Mouse (Mus musculus): ENCODE results near the gene Atf7. TPM values are rescaled to one million over a fixed set of nuclear protein-coding genes. Genes with fewer than 3 reads are reported as not detected.

The Atf7 gene
- total and polyA plus RNA-seq, 3 experiments: 6.7 to 31.9 (median 8.6) TPM

- H3K9ac ChIP-seq (ENCODE audit: insufficient read depth, low read depth): no peak overlapping the region
- no peak overlapping the region for H3K27ac ChIP-seq (ENCODE audit: insufficient read depth, low read depth)
- H3K36me3 ChIP-seq (replicated peaks in 1 of 2; ENCODE audit: control insufficient read depth in 1 of 2, insufficient read depth in 1 of 2, low read length in 1 of 2): peaks cover 2 to 12% of the 10 kb centered on the region in 2 experiments
- TF ChIP-seq MYC (IDR thresholded peaks at IDR 0.05; ENCODE audit: low read depth, low read length) (no peak), TBP (conservative IDR thresholded peaks at IDR 0.05; ENCODE audit: low read depth, low read length) (no peak), ZC3H11A (IDR thresholded peaks at IDR 0.05; ENCODE audit: low read depth, low read length) (no peak), RAD21 (IDR thresholded peaks at IDR 0.05; ENCODE audit: low read depth, low read length) (no peak), E2F4 (IDR thresholded peaks at IDR 0.05; ENCODE audit: insufficient replicate concordance, low read depth, low read length) (no peak), MAX (IDR thresholded peaks at IDR 0.05; ENCODE audit: low read length) (no peak), ZKSCAN1 (IDR thresholded peaks at IDR 0.05; ENCODE audit: borderline replicate concordance, low read depth, low read length) (no peak), SMC3 (IDR thresholded peaks at IDR 0.05; ENCODE audit: low read depth, low read length) (no peak), TCF12 (IDR thresholded peaks at IDR 0.05; ENCODE audit: low read depth, low read length) (no peak), MEF2A (IDR thresholded peaks at IDR 0.05; ENCODE audit: borderline replicate concordance, low read depth, low read length) (no peak), CHD2 (IDR thresholded peaks at IDR 0.05; ENCODE audit: low read length) (no peak), CTCF (conservative IDR thresholded peaks at IDR 0.05 in 1 of 2, IDR thresholded peaks at IDR 0.05 in 1 of 2; ENCODE audit: low read depth in 2 of 2, low read length in 2 of 2) (no peak), NELFE (IDR thresholded peaks at IDR 0.05; ENCODE audit: low read depth, low read length) (no peak), CHD1 (IDR thresholded peaks at IDR 0.05; ENCODE audit: low read depth, low read length) (no peak), PAX5 (IDR thresholded peaks at IDR 0.05; ENCODE audit: low read length) (no peak), KAT2A (IDR thresholded peaks at IDR 0.05; ENCODE audit: insufficient replicate concordance, low read length) (no peak), ZNF384 (IDR thresholded peaks at IDR 0.05; ENCODE audit: low read depth, low read length) (no peak), IRF4 (IDR thresholded peaks at IDR 0.05; ENCODE audit: low read depth, low read length) (no peak), JUN (IDR thresholded peaks at IDR 0.05; ENCODE audit: insufficient read depth, low read depth, low read length) (no peak)
- DNase-seq (ENCODE audit: extremely low read depth): no peak
- peaks cover 2% of the 10 kb centered on the region for H3K27me3 ChIP-seq (replicated peaks)
- peaks cover 5% of the 10 kb centered on the region for H3K9me3 ChIP-seq (replicated peaks; ENCODE audit: low read length)
- dilution Hi-C loops (cut with MboI; ENCODE audit: extremely low pct_ligation_motif_present, extremely low pct_unique_long_range_greater_than_20kb, low sequenced_read_pairs) (no loop called here), in situ Hi-C loops (cut with MboI; ENCODE audit: low pct_ligation_motif_present, low pct_unique_long_range_greater_than_20kb, low sequenced_read_pairs) (no loop called here)
- no peak overlapping the region for H3K4me2 ChIP-seq (ENCODE audit: insufficient read depth, low read depth, poor library complexity, severe bottlenecking)
- H3K4me1 ChIP-seq (ENCODE audit: control insufficient read depth in 1 of 2, insufficient read depth in 2 of 2): peaks cover 6 to 17% of the 10 kb centered on the region in 2 experiments
- H3K79me2 ChIP-seq (replicated peaks; ENCODE audit: control insufficient read depth, extremely low read depth, insufficient read depth, poor library complexity, severe bottlenecking): peaks cover 21% of the 10 kb centered on the region
- no peak overlapping the region for H3K4me3 ChIP-seq (replicated peaks in 1 of 3; ENCODE audit: low read depth in 2 of 3, low read length in 2 of 3, poor library complexity in 1 of 3)
These were observed 48.3 kb upstream of the Atf7 start for GRCm38 (mm10) chr15:102673548-102673947.

GRCm38 (mm10) chr15:102672215-102673071, 47.2 kb upstream of the Atf7 start, which contains the start of gene Atp5g2:
Atp5g2 (minus strand) TSS chr15:102672352.
- peak within 1 kb of the TSS; percentile 14; the same call in 1 of the 2 replicates for H3K4me2 ChIP-seq (ENCODE audit: insufficient read depth, low read depth, poor library complexity, severe bottlenecking)
- H3K36me3 ChIP-seq (replicated peaks in 1 of 2; ENCODE audit: control insufficient read depth in 1 of 2, insufficient read depth in 1 of 2, low read length in 1 of 2): peaks cover 8 to 22% of the 10 kb centered on the region in 2 experiments
- H3K9ac ChIP-seq (ENCODE audit: insufficient read depth, low read depth): no peak within 1 kb of the TSS
- TF ChIP-seq HCFC1 (IDR thresholded peaks at IDR 0.05; ENCODE audit: low read depth, low read length): no peak
- TF ChIP-seq ZNF384 (IDR thresholded peaks at IDR 0.05; ENCODE audit: low read depth, low read length): no peak
- TF ChIP-seq MAX (IDR thresholded peaks at IDR 0.05; ENCODE audit: low read length): no peak
- TF ChIP-seq MXI1 (IDR thresholded peaks at IDR 0.05; ENCODE audit: low read depth, low read length): no peak
- TF ChIP-seq POLR2AphosphoS2 (IDR thresholded peaks at IDR 0.05; ENCODE audit: low read depth, low read length): no peak
- no peak for TF ChIP-seq CTCF (conservative IDR thresholded peaks at IDR 0.05 in 1 of 2, IDR thresholded peaks at IDR 0.05 in 1 of 2; ENCODE audit: low read depth in 2 of 2, low read length in 2 of 2)
- no peak for TF ChIP-seq BHLHE40 (IDR thresholded peaks at IDR 0.05; ENCODE audit: low read depth, low read length)
- TF ChIP-seq GABPA (IDR thresholded peaks at IDR 0.05; ENCODE audit: insufficient replicate concordance, low read depth, low read length): no peak
- no peak for TF ChIP-seq JUND (conservative IDR thresholded peaks at IDR 0.05; ENCODE audit: low read depth, low read length)
- no peak for TF ChIP-seq UBTF (IDR thresholded peaks at IDR 0.05; ENCODE audit: low read depth, low read length)
- no peak for TF ChIP-seq ZMIZ1 (IDR thresholded peaks at IDR 0.05; ENCODE audit: low read depth, low read length)
- no peak for TF ChIP-seq MAFK (IDR thresholded peaks at IDR 0.05; ENCODE audit: insufficient replicate concordance, low read length)
- TF ChIP-seq KAT2A (IDR thresholded peaks at IDR 0.05; ENCODE audit: insufficient replicate concordance, low read length): no peak
- TF ChIP-seq ELF1 (IDR thresholded peaks at IDR 0.05; ENCODE audit: low read depth, low read length): no peak
- TF ChIP-seq USF2 (conservative IDR thresholded peaks at IDR 0.05; ENCODE audit: low read depth, low read length): no peak
- TF ChIP-seq SMC3 (IDR thresholded peaks at IDR 0.05; ENCODE audit: low read depth, low read length): no peak
- no peak for TF ChIP-seq MYC (IDR thresholded peaks at IDR 0.05; ENCODE audit: low read depth, low read length)
- no peak for TF ChIP-seq JUN (IDR thresholded peaks at IDR 0.05; ENCODE audit: insufficient read depth, low read depth, low read length)
- no peak for TF ChIP-seq ZC3H11A (IDR thresholded peaks at IDR 0.05; ENCODE audit: low read depth, low read length)
- no peak for TF ChIP-seq CHD2 (IDR thresholded peaks at IDR 0.05; ENCODE audit: low read length)
- H3K4me1 ChIP-seq (ENCODE audit: control insufficient read depth in 1 of 2, insufficient read depth in 2 of 2): peaks cover 6 to 28% of the 10 kb centered on the region in 2 experiments
- no peak for DNase-seq (ENCODE audit: extremely low read depth)
- dilution Hi-C loops (cut with MboI; ENCODE audit: extremely low pct_ligation_motif_present, extremely low pct_unique_long_range_greater_than_20kb, low sequenced_read_pairs) (no loop called here), in situ Hi-C loops (cut with MboI; ENCODE audit: low pct_ligation_motif_present, low pct_unique_long_range_greater_than_20kb, low sequenced_read_pairs) (no loop called here)
- peaks cover 2% of the 10 kb centered on the region for H3K27me3 ChIP-seq (replicated peaks)
- H3K9me3 ChIP-seq (replicated peaks; ENCODE audit: low read length): peaks cover 5% of the 10 kb centered on the region
- H3K79me2 ChIP-seq (replicated peaks; ENCODE audit: control insufficient read depth, extremely low read depth, insufficient read depth, poor library complexity, severe bottlenecking): peaks cover 26% of the 10 kb centered on the region
- H3K27ac ChIP-seq (ENCODE audit: insufficient read depth, low read depth): no peak within 1 kb of the TSS
- peak within 1 kb of the TSS in 1 of 3 experiments; percentile 5 for H3K4me3 ChIP-seq (replicated peaks in 1 of 3; ENCODE audit: low read depth in 2 of 3, low read length in 2 of 3, poor library complexity in 1 of 3)

Data from CH12.LX (cell line).